Mouse (Mus musculus) limb, embryonic 15.5 days (tissue): ENCODE measurements at regions not wholly inside any gene's neighbourhood (a gene's known extent, or its start where the extent isn't known, plus 50 kb on each side); places are given as distances from the start of the nearest gene placed in this dataset.

ENCODE experiments used
- ATAC-seq: fragments of 200-750 bp; cut with Nextera tagmentation; 2 replicates; pipeline ENCODE4 v1.8.0; 2017; ENCODE audit warnings: low read depth, moderate TSS enrichment; ENCODE audit not compliant: insufficient number of reproducible peaks, low FRiP score, low TSS enrichment
- H3K27ac ChIP-seq: fragments of 300-500 bp; sonication (generic); 2 replicates; pipeline ENCODE4 v1.5.1; 2015; ENCODE audit warnings: moderate library complexity, mild to moderate bottlenecking, inconsistent platforms
- H3K27me3 ChIP-seq: fragments of 300-500 bp; sonication (generic); 2 replicates; pipeline ENCODE4 v1.6.1; 2015; ENCODE audit warnings: inconsistent platforms
- H3K36me3 ChIP-seq: fragments of 300-500 bp; sonication (generic); 2 replicates; pipeline ENCODE4 v1.6.1; 2015; ENCODE audit warnings: inconsistent platforms
- H3K4me1 ChIP-seq: fragments of 300-500 bp; sonication (generic); 2 replicates; pipeline ENCODE4 v1.6.1; 2015; ENCODE audit warnings: inconsistent platforms
- H3K4me2 ChIP-seq: fragments of 300-500 bp; sonication (generic); 2 replicates; pipeline ENCODE4 v1.6.1; 2015; ENCODE audit warnings: mild to moderate bottlenecking, inconsistent platforms
- H3K4me3 ChIP-seq: fragments of 300-500 bp; sonication (generic); 2 replicates; pipeline ENCODE4 v1.5.1; 2015; ENCODE audit warnings: mild to moderate bottlenecking, inconsistent platforms
- H3K9ac ChIP-seq: fragments of 300-500 bp; sonication (generic); 2 replicates; pipeline ENCODE4 v1.6.1; 2015; ENCODE audit warnings: inconsistent platforms
- H3K9me3 ChIP-seq: fragments of 300-500 bp; sonication (generic); 2 replicates; pipeline ENCODE4 v1.6.1; 2016; ENCODE audit warnings: inconsistent platforms
- WGBS: fragments of 180-500 bp; shearing (Covaris S2); methylation state at CpG from one replicate; pipeline ENCODE4 v1.1.7; 2015; 5-methylcytosine and 5-hydroxymethylcytosine counted together

DNA sequence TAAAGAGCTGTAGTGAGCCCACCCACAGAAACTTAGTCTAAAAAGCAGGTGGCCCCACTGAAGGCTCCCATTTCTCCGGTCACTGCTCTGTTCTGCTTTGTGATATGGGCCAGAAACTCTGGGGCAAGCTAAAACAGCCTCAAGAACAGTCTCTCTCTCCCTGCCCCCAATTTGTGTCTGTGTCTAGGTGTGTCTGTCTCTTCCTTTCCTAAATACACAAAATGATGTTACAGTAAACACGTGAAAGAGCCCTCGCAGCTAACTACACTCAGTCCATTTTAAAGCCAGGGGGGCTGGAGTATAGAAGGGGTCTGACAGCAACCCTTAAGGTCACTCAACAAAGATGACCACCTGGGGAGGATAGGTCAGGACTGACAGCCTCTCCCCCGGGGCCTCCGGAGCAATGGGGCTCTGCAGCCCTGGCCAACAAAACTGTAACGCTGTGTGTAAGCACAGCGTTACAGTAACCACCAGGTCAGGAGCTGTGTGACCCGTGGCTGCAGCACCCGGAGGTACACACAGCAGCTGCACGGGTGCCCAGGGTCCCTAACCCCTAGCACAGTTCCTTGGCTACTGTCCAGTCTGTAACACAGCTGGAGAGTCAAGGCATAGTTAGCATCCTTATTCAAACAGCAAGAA lies 168.0 kb downstream of the 3100002H09Rik start:
- no peaks in the 10 kb centered on the region for H3K36me3 ChIP-seq
- no peak overlapping the region for H3K4me2 ChIP-seq
- WGBS, result 23% methylated on average over 10 of the region's 10 CpGs
- H3K9me3 ChIP-seq, result no peaks in the 10 kb centered on the region
- H3K4me1 ChIP-seq, result peaks cover 3% of the 10 kb centered on the region; the same call in 1 of the 2 replicates
- no peak overlapping the region for H3K27ac ChIP-seq
- no peak overlapping the region for H3K9ac ChIP-seq
- ATAC-seq, result no peak
- H3K27me3 ChIP-seq, result peaks cover 60% of the 10 kb centered on the region
- no peak overlapping the region for H3K4me3 ChIP-seq

DNA sequence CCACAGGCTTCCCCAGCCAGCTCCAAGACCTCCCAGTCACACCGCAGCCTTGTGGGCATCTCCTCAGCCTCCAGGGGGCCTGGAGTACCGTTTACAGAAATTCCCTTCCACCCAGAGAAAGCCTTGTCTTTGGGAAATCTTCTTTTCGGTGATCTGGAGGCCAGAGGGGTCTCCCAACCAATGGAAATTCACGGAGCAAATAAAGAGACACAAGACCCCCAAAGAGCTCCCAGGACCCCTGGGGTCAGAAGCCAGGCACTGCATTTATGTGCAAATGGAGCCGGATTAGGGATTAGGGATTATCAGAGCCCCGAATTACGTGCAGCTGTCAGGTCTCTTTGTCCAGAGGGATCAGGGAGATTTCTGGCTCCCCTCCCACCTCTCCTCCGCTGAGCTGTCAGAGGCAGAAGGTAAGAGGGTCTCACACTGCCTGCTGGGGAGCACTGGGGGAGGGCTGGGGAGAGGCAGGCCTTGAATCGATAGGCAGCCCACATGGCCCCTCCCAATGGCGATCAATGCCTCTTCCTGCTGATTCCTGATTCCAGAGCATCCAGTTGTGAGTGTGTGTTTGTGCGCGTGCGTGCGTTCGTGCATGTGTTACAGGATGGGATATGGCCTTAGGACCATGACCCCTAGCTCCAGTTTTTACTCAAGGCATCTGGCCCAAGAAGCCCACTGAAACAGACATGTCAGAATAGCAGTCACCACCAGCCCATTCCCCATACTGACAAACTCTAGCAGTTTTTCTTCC lies 168.7 kb downstream of the 3100002H09Rik start:
- Histone ChIP-seq H3K9ac (no peak overlapping the region), H3K9me3 (no peaks in the 10 kb centered on the region), H3K4me3 (no peak overlapping the region), H3K36me3 (no peaks in the 10 kb centered on the region), H3K27ac (no peak overlapping the region), H3K4me1 (peaks cover 3% of the 10 kb centered on the region; the same call in 1 of the 2 replicates), H3K27me3 (peaks cover 60% of the 10 kb centered on the region), H3K4me2 (no peak overlapping the region)
- WGBS, result 24% methylated on average over 15 of the region's 15 CpGs
- no peak for ATAC-seq

DNA sequence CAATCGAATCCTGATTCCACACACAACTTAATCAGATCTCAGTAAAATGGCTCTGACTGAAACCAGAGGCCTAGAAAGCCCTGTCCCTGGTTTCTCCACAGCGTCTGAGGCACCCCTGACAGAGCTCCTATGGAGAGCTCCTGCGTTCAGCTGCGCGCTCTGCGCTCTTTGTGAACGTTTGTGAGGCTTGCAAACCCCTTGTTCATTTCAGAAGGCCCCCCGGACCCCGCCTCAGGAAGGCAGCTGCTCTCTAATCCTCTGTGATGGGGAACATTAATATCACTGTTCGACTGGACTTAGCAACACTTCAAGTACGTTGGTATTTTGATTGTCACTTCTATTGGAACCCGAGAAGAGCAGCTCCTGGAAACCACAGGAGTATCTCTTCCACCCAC lies 175.6 kb downstream of the 3100002H09Rik start:
- Histone ChIP-seq H3K4me3 (no peak overlapping the region), H3K9ac (no peak overlapping the region), H3K27me3 (peaks cover 20% of the 10 kb centered on the region), H3K4me1 (peaks cover 6% of the 10 kb centered on the region), H3K36me3 (no peaks in the 10 kb centered on the region), H3K9me3 (no peaks in the 10 kb centered on the region), H3K27ac (no peak overlapping the region), H3K4me2 (no peak overlapping the region)
- ATAC-seq, result no peak
- WGBS, result 47% methylated on average over 12 of the region's 12 CpGs

GRCm38 (mm10) chr4:124434059-124435039 lies 176.3 kb downstream of the 3100002H09Rik start:
- Histone ChIP-seq H3K9me3 (no peaks in the 10 kb centered on the region), H3K4me1 (peaks cover 6% of the 10 kb centered on the region), H3K4me3 (no peak overlapping the region), H3K27me3 (peaks cover 17% of the 10 kb centered on the region), H3K9ac (no peak overlapping the region), H3K4me2 (no peak overlapping the region), H3K36me3 (no peaks in the 10 kb centered on the region), H3K27ac (no peak overlapping the region)
- no peak for ATAC-seq
- 12% methylated on average over 22 of the region's 25 CpGs for WGBS

DNA sequence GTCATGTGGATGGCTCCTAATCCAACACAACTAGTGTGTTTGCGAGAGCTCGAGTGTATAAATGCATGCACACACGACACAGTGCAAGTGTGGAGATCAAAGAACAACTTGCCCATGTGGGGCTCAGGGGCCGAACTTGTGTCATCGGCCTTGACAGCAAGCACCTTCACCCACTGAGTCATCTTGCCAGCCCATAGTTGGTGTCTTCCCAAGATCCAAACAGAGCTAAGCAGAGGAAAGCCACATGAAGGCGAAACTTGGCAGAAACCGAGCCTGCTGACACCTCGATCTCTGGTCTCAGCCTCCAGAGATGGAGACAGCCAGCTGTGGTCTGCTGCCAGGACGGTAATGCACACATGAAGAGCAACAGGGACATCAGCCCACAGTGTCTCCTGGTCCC lies 177.1 kb downstream of the 3100002H09Rik start:
- Histone ChIP-seq H3K9me3 (no peaks in the 10 kb centered on the region), H3K27ac (no peak overlapping the region), H3K9ac (no peak overlapping the region), H3K27me3 (peaks cover 13% of the 10 kb centered on the region; the same call in 1 of the 2 replicates), H3K4me3 (no peak overlapping the region), H3K36me3 (no peaks in the 10 kb centered on the region), H3K4me2 (no peak overlapping the region), H3K4me1 (peaks cover 6% of the 10 kb centered on the region)
- no peak for ATAC-seq
- 76% methylated on average over 9 of the region's 9 CpGs for WGBS

GRCm38 (mm10) chr4:124431193-124431592 lies 179.4 kb downstream of the 3100002H09Rik start:
- no peak overlapping the region for H3K27ac ChIP-seq
- WGBS, result 71% methylated on average over 16 of the region's 16 CpGs
- no peak overlapping the region for H3K9ac ChIP-seq
- no peaks in the 10 kb centered on the region for H3K36me3 ChIP-seq
- no peak for ATAC-seq
- peaks cover 6% of the 10 kb centered on the region for H3K4me1 ChIP-seq
- H3K4me3 ChIP-seq, result no peak overlapping the region
- peaks cover 13% of the 10 kb centered on the region; the same call in 1 of the 2 replicates for H3K27me3 ChIP-seq
- no peaks in the 10 kb centered on the region for H3K9me3 ChIP-seq
- no peak overlapping the region for H3K4me2 ChIP-seq

DNA sequence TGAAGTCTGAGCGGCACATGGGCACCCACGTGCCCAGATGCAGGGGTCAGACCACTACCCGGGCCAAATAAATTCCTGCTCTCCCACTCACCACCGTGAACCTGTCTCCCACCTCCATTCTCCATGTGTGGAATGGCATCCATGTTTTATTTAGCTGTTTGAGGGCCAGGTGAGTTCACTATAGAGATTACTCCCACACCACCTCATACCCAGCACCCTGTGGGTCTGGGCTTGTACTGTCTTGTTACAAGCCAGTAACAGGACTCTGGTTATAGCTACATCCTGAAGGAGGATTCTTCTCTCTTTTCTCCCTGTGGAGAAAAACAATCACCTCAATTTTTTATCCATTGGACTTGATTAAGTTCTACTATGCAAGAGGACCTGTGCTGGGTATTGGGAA lies 181.8 kb downstream of the 3100002H09Rik start:
- WGBS, result 81% methylated on average over 4 of the region's 4 CpGs
- Histone ChIP-seq H3K27me3 (0 out of 2 replicates have a peak, but pooled peaks cover 7% of the 10 kb centered on the region), H3K4me3 (no peak overlapping the region), H3K4me2 (no peak overlapping the region), H3K9ac (no peak overlapping the region), H3K9me3 (no peaks in the 10 kb centered on the region), H3K36me3 (no peaks in the 10 kb centered on the region), H3K4me1 (no peaks in the 10 kb centered on the region), H3K27ac (no peak overlapping the region)
- ATAC-seq, result no peak

GRCm38 (mm10) chr4:124422406-124422805 lies 188.2 kb downstream of the 3100002H09Rik start:
- Histone ChIP-seq H3K27me3 (no peaks in the 10 kb centered on the region), H3K4me1 (no peaks in the 10 kb centered on the region), H3K36me3 (no peaks in the 10 kb centered on the region), H3K27ac (no peak overlapping the region), H3K4me2 (no peak overlapping the region), H3K9ac (no peak overlapping the region), H3K9me3 (no peaks in the 10 kb centered on the region), H3K4me3 (no peak overlapping the region)
- no peak for ATAC-seq
- 87% methylated on average over 6 of the region's 6 CpGs for WGBS

DNA sequence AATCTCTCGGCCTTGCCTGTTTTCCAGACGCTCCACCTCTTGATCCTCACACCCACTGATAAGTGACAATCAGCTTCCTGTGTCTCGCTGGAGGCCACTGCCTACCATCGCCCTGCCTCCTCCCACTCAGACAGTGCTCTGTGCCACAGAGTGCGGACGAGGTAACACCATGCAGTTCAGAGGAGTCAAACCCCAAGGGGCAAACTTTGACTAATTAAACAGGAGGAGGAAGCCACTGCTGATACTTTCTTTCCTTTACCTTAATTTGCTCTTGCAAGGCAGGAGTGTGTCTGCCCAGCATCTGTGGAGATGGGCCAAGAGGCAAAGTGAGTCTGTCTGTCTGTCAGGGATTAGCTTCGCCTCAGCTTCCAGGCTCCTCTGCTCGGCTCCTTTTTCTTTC lies 192.2 kb downstream of the 3100002H09Rik start:
- whole genome bisulfite sequencing, result 39% methylated on average over 8 of the region's 8 CpGs
- H3K27me3 ChIP-seq, result no peaks in the 10 kb centered on the region
- no peak overlapping the region for H3K27ac ChIP-seq
- H3K4me3 ChIP-seq, result no peak overlapping the region
- H3K9me3 ChIP-seq, result no peaks in the 10 kb centered on the region
- no peaks in the 10 kb centered on the region for H3K36me3 ChIP-seq
- no peaks in the 10 kb centered on the region for H3K4me1 ChIP-seq
- no peak overlapping the region for H3K9ac ChIP-seq
- ATAC-seq, result no peak
- no peak overlapping the region for H3K4me2 ChIP-seq

GRCm38 (mm10) chr4:124417176-124417575 lies 193.4 kb downstream of the 3100002H09Rik start:
- Histone ChIP-seq H3K9ac (no peak overlapping the region), H3K9me3 (no peaks in the 10 kb centered on the region), H3K27me3 (no peaks in the 10 kb centered on the region), H3K4me3 (no peak overlapping the region), H3K27ac (no peak overlapping the region), H3K4me2 (no peak overlapping the region), H3K36me3 (no peaks in the 10 kb centered on the region), H3K4me1 (no peaks in the 10 kb centered on the region)
- 80% methylated on average over 8 of the region's 8 CpGs for WGBS
- no peak for ATAC-seq

GRCm38 (mm10) chr4:124416266-124416665 lies 194.3 kb downstream of the 3100002H09Rik start:
- 90% methylated on average over 6 of the region's 6 CpGs for WGBS
- H3K4me2 ChIP-seq, result no peak overlapping the region
- no peak overlapping the region for H3K9ac ChIP-seq
- no peaks in the 10 kb centered on the region for H3K27me3 ChIP-seq
- no peaks in the 10 kb centered on the region for H3K9me3 ChIP-seq
- no peak overlapping the region for H3K27ac ChIP-seq
- H3K4me3 ChIP-seq, result no peak overlapping the region
- no peak for ATAC-seq
- no peaks in the 10 kb centered on the region for H3K4me1 ChIP-seq
- no peaks in the 10 kb centered on the region for H3K36me3 ChIP-seq
